Mouse (Mus musculus) stomach, embryonic 16.5 days (tissue): ENCODE measurements around the gene Cby3. TPM values are rescaled to one million over a fixed set of nuclear protein-coding genes. Genes with fewer than 3 reads are reported as not detected.

ENCODE experiments used
- ATAC-seq: fragments of 200-750 bp; cut with Nextera tagmentation; 2 replicates; pipeline ENCODE4 v1.8.0; 2017; ENCODE audit warnings: moderate number of reproducible peaks, moderate TSS enrichment; ENCODE audit not compliant: insufficient read depth, low FRiP score
- H3K27ac ChIP-seq: fragments of 300-500 bp; sonication (generic); 2 replicates; pipeline ENCODE4 v1.5.1; 2014; ENCODE audit warnings: low read length
- H3K27me3 ChIP-seq: fragments of 300-500 bp; sonication (generic); 2 replicates; pipeline ENCODE4 v1.6.1; 2014; ENCODE audit warnings: low read length, control low read depth, mixed read lengths; ENCODE audit not compliant: control insufficient read depth, insufficient read depth
- H3K36me3 ChIP-seq: fragments of 300-500 bp; sonication (generic); 2 replicates; pipeline ENCODE4 v1.6.1; 2014; ENCODE audit warnings: low read length; ENCODE audit not compliant: control insufficient read depth, insufficient read depth
- H3K4me1 ChIP-seq: fragments of 300-500 bp; sonication (generic); 2 replicates; pipeline ENCODE4 v1.6.1; 2014; ENCODE audit warnings: low read length, control low read depth, mixed read lengths; ENCODE audit not compliant: control insufficient read depth, insufficient read depth
- H3K4me2 ChIP-seq: fragments of 300-500 bp; sonication (generic); 2 replicates; pipeline ENCODE4 v1.6.1; 2014; ENCODE audit warnings: low read depth, low read length, mixed read lengths
- H3K4me3 ChIP-seq: fragments of 300-500 bp; sonication (generic); replicated peaks from 2 replicates; pipeline ENCODE4 v1.5.1; 2014; ENCODE audit warnings: mild to moderate bottlenecking, low read length
- H3K9ac ChIP-seq: fragments of 300-500 bp; sonication (generic); 2 replicates; pipeline ENCODE4 v1.6.1; 2014; ENCODE audit warnings: low read length
- H3K9me3 ChIP-seq: fragments of 300-500 bp; sonication (generic); replicated peaks from 2 replicates; pipeline ENCODE4 v1.6.1; 2016; ENCODE audit warnings: low read length, control low read depth; ENCODE audit not compliant: control insufficient read depth
- WGBS: fragments of 180-500 bp; shearing (Covaris S2); extraction: QIAGEN DNeasy Blood & Tissue Kit; methylation state at CpG from one replicate; pipeline ENCODE4 v1.1.7; 2014; 5-methylcytosine and 5-hydroxymethylcytosine counted together
- polyA plus RNA-seq: library from polyadenylated mRNA; unstranded; fragments of >200 nt; fragmentation: Nextera tagmentation; extraction: Ambion mirVana; gene quantifications from 2 replicates; pipeline ENCODE4 v1.2.1, GENCODE M21; 2015

Gene Cby3
- polyA plus RNA-seq, 1 experiment from 2014 or later, result 0.19 TPM

GRCm38 (mm10) chr11:50371399-50371841, 17.2 kb downstream of the Cby3 start:
- no peaks in the 10 kb centered on the region for H3K9me3 ChIP-seq
- H3K9ac ChIP-seq, result peak overlapping the region; percentile 84
- H3K4me2 ChIP-seq, result peak overlapping the region; percentile 86
- no peaks in the 10 kb centered on the region for H3K27me3 ChIP-seq
- H3K36me3 ChIP-seq, result no peaks in the 10 kb centered on the region
- peak overlapping the region; percentile 52 for H3K4me3 ChIP-seq
- 2% methylated on average over 18 of the region's 18 CpGs for WGBS
- H3K4me1 ChIP-seq, result peaks cover 5% of the 10 kb centered on the region
- H3K27ac ChIP-seq, result no peak overlapping the region; the same call in 1 of the 2 replicates
- no peak for ATAC-seq

GRCm38 (mm10) chr11:50371911-50372310, 17.6 kb downstream of the Cby3 start:
- H3K27me3 ChIP-seq, result no peaks in the 10 kb centered on the region
- no peak for ATAC-seq
- peaks cover 7% of the 10 kb centered on the region for H3K4me1 ChIP-seq
- peak overlapping the region; percentile 86 for H3K4me2 ChIP-seq
- no peaks in the 10 kb centered on the region for H3K36me3 ChIP-seq
- peak overlapping the region; percentile 84; the same call in 1 of the 2 replicates for H3K9ac ChIP-seq
- H3K27ac ChIP-seq, result no peak overlapping the region
- no peaks in the 10 kb centered on the region for H3K9me3 ChIP-seq
- H3K4me3 ChIP-seq, result no peak overlapping the region; the same call in 1 of the 2 replicates
- 89% methylated on average over 1 of the region's 1 CpGs for WGBS

GRCm38 (mm10) chr11:50373086-50373485, 18.8 kb downstream of the Cby3 start:
- Histone ChIP-seq H3K9me3 (no peaks in the 10 kb centered on the region), H3K36me3 (no peaks in the 10 kb centered on the region), H3K27ac (no peak overlapping the region), H3K4me1 (peaks cover 7% of the 10 kb centered on the region), H3K4me2 (no peak overlapping the region), H3K9ac (no peak overlapping the region), H3K27me3 (no peaks in the 10 kb centered on the region), H3K4me3 (no peak overlapping the region)
- ATAC-seq, result no peak

- no peak for ATAC-seq
- H3K9me3 ChIP-seq, result no peaks in the 10 kb centered on the region
- 85% methylated on average over 1 of the region's 1 CpGs for WGBS
- H3K4me2 ChIP-seq, result no peak overlapping the region
- H3K27me3 ChIP-seq, result no peaks in the 10 kb centered on the region
- no peak overlapping the region for H3K27ac ChIP-seq
- no peaks in the 10 kb centered on the region for H3K36me3 ChIP-seq
- H3K4me3 ChIP-seq, result no peak overlapping the region
- H3K4me1 ChIP-seq, result peaks cover 8% of the 10 kb centered on the region
- H3K9ac ChIP-seq, result no peak overlapping the region
Observed at GRCm38 (mm10) chr11:50373621-50374020, 19.4 kb downstream of the Cby3 start.

GRCm38 (mm10) chr11:50374286-50375015, 20.2 kb downstream of the Cby3 start:
- Histone ChIP-seq H3K27ac (no peak overlapping the region), H3K4me1 (peaks cover 16% of the 10 kb centered on the region), H3K4me3 (no peak overlapping the region), H3K4me2 (no peak overlapping the region), H3K9me3 (no peaks in the 10 kb centered on the region), H3K27me3 (no peaks in the 10 kb centered on the region), H3K36me3 (peaks cover 5% of the 10 kb centered on the region; the same call in 1 of the 2 replicates), H3K9ac (no peak overlapping the region)
- 88% methylated on average over 13 of the region's 13 CpGs for WGBS
- ATAC-seq, result no peak

- no peak overlapping the region for H3K4me2 ChIP-seq
- H3K36me3 ChIP-seq, result peaks cover 9% of the 10 kb centered on the region
- peaks cover 20% of the 10 kb centered on the region for H3K4me1 ChIP-seq
- no peak for ATAC-seq
- H3K9ac ChIP-seq, result no peak overlapping the region
- no peaks in the 10 kb centered on the region for H3K9me3 ChIP-seq
- H3K27ac ChIP-seq, result no peak overlapping the region
- no peaks in the 10 kb centered on the region for H3K27me3 ChIP-seq
- 81% methylated on average over 5 of the region's 5 CpGs for whole genome bisulfite sequencing
- H3K4me3 ChIP-seq, result no peak overlapping the region
Observed at GRCm38 (mm10) chr11:50375421-50375820, 21.2 kb downstream of the Cby3 start.

- H3K27ac ChIP-seq, result peak overlapping the region; percentile 98
Observed at GRCm38 (mm10) chr11:50376156-50376790, 22.0 kb downstream of the Cby3 start.

GRCm38 (mm10) chr11:50376911-50377891, 22.9 kb downstream of the Cby3 start, which contains the start of gene Hnrnph1:
TSS of gene Hnrnph1 (plus strand) at chr11:50376990.
- WGBS, result under 1% methylated on average over 76 of the region's 76 CpGs

More at GRCm38 (mm10) chr11:50376156-50376790, 22.0 kb downstream of the Cby3 start:
- Histone ChIP-seq H3K4me2 (peak overlapping the region; percentile 89), H3K9ac (peak overlapping the region; percentile 90), H3K36me3 (peaks cover 10% of the 10 kb centered on the region), H3K9me3 (no peaks in the 10 kb centered on the region), H3K4me3 (peak overlapping the region; percentile 80), H3K4me1 (peaks cover 20% of the 10 kb centered on the region), H3K27me3 (no peaks in the 10 kb centered on the region)
- ATAC-seq, result no peak
- 26% methylated on average over 10 of the region's 10 CpGs for WGBS

More at GRCm38 (mm10) chr11:50376911-50377891, 22.9 kb downstream of the Cby3 start, which contains the start of gene Hnrnph1:
- peak; percentile 93 for ATAC-seq
- Histone ChIP-seq H3K27ac (peak within 1 kb of the TSS; percentile 100), H3K4me2 (peak within 1 kb of the TSS; percentile 98), H3K9me3 (no peaks in the 10 kb centered on the region), H3K27me3 (no peaks in the 10 kb centered on the region), H3K4me1 (peaks cover 22% of the 10 kb centered on the region), H3K4me3 (peak within 1 kb of the TSS; percentile 80), H3K36me3 (peaks cover 12% of the 10 kb centered on the region), H3K9ac (peak within 1 kb of the TSS; percentile 98)
